Mouse (Mus musculus): Measurements from ENCODE around the gene Gars. TPM values are rescaled to one million over a fixed set of nuclear protein-coding genes. Genes with fewer than 3 reads are reported as not detected.

Gars gene
- polyA plus RNA-seq, 1 experiment from 2014 or later, result 197 TPM

DNA sequence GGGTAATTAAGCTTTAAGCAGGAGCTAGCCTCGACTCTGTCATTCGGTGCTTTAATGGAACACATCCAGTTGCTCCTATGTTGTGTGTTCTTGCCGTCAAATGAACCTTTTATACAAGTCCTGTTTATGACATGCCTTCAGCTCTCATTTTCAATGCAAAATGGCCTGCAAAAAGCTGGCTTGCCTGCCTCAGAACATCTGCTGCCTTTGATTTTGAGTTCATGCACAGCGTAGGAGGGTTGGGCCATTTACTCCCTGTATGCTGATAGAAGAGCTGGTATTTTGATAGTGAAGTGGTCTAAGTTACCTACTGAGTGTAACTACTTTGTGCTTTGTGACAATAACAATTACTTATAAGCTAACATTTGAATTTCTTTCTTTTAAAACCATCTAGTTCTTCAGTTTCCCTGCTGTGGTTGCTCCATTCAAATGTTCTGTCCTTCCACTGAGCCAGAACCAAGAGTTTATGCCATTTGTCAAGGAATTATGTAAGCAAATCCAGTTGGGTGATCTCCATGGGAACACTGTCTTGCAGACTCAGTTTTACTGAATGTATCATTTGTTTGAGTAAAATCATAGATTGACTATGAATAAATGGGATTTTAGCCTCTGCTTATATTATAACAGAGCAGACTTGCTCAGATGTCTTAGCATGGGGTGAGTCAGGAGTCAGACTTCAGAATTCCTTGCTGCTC is 38.9 kb downstream of the Gars start:
- Histone ChIP-seq H3K4me1 (replicated peaks) (no peaks in the 10 kb centered on the region), H3K4me3 (no peak overlapping the region), H3K4me2 (no peak overlapping the region), H3K27me3 (no peaks in the 10 kb centered on the region), H3K9me3 (no peaks in the 10 kb centered on the region), H3K9ac (no peak overlapping the region), H3K27ac (replicated peaks) (no peak overlapping the region), H3K36me3 (peaks cover 76% of the 10 kb centered on the region)
- 73% methylated on average over 4 of the region's 4 CpGs for WGBS
- no peak for ATAC-seq (ENCODE audit: low FRiP score, low read depth)

DNA sequence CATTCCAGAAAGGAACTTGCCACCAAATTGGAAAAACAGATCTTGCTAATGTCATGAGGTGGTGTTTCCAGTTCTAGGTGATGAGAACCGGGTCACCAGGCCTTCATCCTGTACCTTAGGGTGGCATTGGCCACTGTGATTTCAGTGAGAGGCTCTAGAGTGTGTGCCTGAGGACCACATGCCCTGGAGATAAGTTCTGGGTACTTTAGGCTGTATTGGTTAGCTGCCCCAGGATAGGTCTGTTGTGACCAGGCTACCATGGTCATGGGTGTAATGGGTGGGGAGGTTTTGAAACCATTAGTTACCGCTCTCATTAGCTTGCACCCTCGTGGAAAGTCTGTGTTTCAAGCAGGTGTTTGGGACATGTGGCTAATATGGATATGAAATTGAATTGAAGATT is 43.6 kb downstream of the Gars start:
- ATAC-seq (ENCODE audit: low FRiP score, low read depth), result no peak
- 95% methylated on average over 3 of the region's 3 CpGs for WGBS
- Histone ChIP-seq H3K4me1 (replicated peaks) (no peaks in the 10 kb centered on the region), H3K4me2 (no peak overlapping the region), H3K9me3 (no peaks in the 10 kb centered on the region), H3K4me3 (no peak overlapping the region), H3K36me3 (peaks cover 40% of the 10 kb centered on the region), H3K27me3 (no peaks in the 10 kb centered on the region), H3K9ac (no peak overlapping the region), H3K27ac (replicated peaks) (no peak overlapping the region)

DNA sequence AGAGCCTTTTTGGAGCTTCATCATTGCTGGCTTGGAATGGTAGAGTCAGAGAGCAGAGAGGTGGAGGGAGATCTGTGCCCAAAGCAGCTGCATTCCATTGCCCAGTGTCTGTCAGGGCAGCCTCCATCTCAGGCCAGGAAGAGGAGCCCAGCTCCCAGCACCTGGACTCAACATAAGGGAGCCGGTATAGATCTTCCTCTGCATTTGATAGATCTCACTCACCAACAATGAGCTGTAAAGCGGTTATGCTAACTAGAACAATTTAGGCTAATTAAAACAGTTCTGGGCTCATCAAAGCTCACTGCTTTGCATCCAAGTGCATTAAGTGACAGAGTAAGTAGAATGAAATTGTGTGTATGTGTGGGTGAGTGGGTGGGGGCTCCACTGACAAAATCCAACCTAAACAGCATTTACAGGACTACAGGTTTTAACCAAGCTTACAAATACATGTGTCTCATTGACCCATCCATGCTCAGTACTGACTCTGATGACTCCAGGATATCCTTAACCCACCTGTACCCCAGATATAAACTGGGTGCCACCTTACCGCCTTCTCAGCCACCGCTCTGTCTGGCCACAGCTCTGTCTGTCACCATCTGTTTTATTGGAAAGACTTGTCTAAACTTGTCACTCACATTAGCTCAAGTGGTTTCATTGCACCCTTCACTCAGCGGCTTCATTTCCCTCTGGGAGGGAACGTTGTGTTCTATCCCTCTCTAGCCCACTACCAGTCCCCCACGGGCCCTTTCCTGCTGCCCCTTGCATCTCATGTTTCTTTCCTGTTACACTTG is 44.6 kb downstream of the Gars start:
- Histone ChIP-seq H3K4me1 (replicated peaks) (no peaks in the 10 kb centered on the region), H3K4me3 (no peak overlapping the region), H3K9me3 (no peaks in the 10 kb centered on the region), H3K27me3 (no peaks in the 10 kb centered on the region), H3K9ac (no peak overlapping the region), H3K27ac (replicated peaks) (no peak overlapping the region), H3K36me3 (peaks cover 33% of the 10 kb centered on the region), H3K4me2 (no peak overlapping the region)
- no peak; the same call in 1 of the 2 replicates for ATAC-seq (ENCODE audit: low FRiP score, low read depth)
- WGBS, result 79% methylated on average over 7 of the region's 7 CpGs

DNA sequence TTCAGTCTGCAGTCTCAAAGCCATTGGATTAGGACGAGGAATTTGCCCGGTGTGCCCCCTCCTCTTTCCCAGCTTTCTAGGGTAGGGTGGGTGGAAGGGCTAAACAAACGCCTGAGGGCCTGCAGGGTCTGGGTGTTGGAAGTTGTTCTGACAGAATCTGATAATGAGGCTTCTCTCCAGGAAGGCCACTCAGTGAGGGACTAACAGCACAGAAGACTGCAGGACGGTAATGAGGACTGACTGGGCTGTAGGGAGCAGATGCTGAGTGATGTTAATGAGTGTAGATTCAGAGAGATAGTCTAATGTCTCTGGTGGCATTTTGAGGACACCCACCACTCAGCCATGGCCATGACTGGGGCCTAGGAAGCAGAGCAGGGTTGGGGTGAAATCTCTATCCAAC is 49.5 kb downstream of the Gars start:
- ATAC-seq (ENCODE audit: low FRiP score, low read depth), result no peak
- Histone ChIP-seq H3K9me3 (no peaks in the 10 kb centered on the region), H3K9ac (no peak overlapping the region), H3K4me2 (no peak overlapping the region), H3K36me3 (no peaks in the 10 kb centered on the region), H3K4me1 (replicated peaks) (no peaks in the 10 kb centered on the region), H3K27ac (replicated peaks) (no peak overlapping the region), H3K4me3 (no peak overlapping the region), H3K27me3 (no peaks in the 10 kb centered on the region)
- 63% methylated on average over 4 of the region's 4 CpGs for WGBS

DNA sequence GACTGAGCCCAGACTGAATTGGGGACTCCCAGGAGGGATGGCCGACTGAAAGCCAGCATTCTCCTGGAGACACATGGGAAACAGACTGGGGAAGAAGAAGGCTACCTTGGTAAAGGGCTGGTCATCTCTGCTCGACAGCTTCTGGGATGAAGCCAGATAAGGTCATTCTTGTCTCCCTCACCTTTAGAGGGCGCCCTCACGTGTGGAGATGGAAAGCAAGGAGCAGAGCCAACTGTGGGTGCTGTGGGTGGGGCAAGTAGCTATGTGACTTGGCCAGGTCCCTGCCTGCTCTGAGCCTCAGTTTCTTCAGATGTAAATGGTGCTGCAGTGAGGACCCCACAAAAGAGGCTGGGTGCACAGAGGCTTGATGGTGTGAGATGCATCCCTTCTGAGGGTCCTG is 52.8 kb downstream of the Gars start:
- Histone ChIP-seq H3K9ac (no peak overlapping the region), H3K4me1 (replicated peaks) (peaks cover 5% of the 10 kb centered on the region; the same call in 1 of the 2 replicates), H3K27ac (replicated peaks) (no peak overlapping the region), H3K36me3 (no peaks in the 10 kb centered on the region), H3K4me3 (no peak overlapping the region), H3K4me2 (no peak overlapping the region), H3K27me3 (no peaks in the 10 kb centered on the region), H3K9me3 (no peaks in the 10 kb centered on the region)
- 49% methylated on average over 4 of the region's 4 CpGs for WGBS
- ATAC-seq (ENCODE audit: low FRiP score, low read depth), result no peak

DNA sequence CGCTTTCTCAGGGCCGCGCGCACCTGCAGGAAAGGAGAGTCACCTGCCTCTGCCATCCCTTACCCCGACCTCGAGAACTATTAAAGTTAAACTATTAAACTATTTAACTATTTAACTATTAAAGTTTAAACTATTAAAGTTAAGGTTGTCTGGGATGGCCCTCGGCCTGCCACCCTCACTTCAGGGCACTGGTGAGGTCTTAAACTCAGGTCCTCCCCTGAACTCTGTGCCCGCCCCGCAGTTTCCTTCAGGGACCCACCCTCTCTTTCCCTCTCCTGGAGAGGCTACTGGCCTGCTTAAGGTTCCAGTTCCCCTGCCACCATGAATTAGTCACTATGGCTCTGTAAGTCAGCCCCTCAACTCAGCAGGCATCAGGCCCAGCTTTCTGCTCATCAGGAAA is 53.6 kb downstream of the Gars start:
- peaks cover 5% of the 10 kb centered on the region; the same call in 1 of the 2 replicates for H3K4me1 ChIP-seq (replicated peaks)
- WGBS, result 98% methylated on average over 9 of the region's 9 CpGs
- H3K4me2 ChIP-seq, result no peak overlapping the region
- H3K4me3 ChIP-seq, result no peak overlapping the region
- no peak for ATAC-seq (ENCODE audit: low FRiP score, low read depth)
- H3K27ac ChIP-seq (replicated peaks), result no peak overlapping the region
- no peaks in the 10 kb centered on the region for H3K27me3 ChIP-seq
- H3K9ac ChIP-seq, result no peak overlapping the region
- H3K36me3 ChIP-seq, result no peaks in the 10 kb centered on the region
- H3K9me3 ChIP-seq, result no peaks in the 10 kb centered on the region

DNA sequence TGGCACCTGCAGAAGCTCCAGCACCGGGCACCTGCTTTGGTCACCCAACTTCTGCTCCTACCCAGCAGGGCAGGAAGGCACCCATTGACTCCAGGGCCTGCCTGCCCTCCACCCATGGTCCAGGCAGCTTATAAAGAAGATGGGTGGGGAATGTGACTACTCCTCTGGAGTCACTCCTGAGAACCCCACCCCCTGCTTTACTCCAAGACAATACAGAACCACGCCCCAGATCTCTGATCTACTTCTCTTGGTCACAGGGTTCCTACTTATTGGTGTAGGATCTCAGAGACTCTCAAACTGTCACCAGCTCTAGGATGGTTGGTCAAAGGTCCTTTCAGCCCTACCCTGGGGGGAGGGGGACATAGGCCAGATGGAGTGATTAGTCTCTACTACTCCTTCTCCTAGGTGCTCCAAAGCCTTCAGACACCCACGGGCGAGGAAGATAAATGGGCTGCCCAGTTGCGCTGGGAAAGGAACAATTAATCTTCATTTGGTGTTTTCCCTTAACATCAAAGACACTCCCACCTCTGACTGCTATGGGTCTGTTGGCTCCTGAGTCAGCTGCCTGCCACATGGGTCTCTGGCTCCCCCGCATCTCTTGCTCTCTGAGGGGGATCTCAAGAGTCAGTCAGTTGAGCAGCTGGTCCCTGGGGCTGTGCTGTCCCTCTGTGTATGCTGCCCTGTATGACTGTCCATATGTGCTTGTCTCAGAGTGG is 55.8 kb downstream of the Gars start:
- peak; percentile 71; the same call in 1 of the 2 replicates for ATAC-seq (ENCODE audit: low FRiP score, low read depth)
- Histone ChIP-seq H3K9me3 (no peaks in the 10 kb centered on the region), H3K27me3 (no peaks in the 10 kb centered on the region), H3K27ac (replicated peaks) (no peak overlapping the region), H3K36me3 (no peaks in the 10 kb centered on the region), H3K4me3 (no peak overlapping the region), H3K9ac (no peak overlapping the region), H3K4me2 (no peak overlapping the region), H3K4me1 (replicated peaks) (peaks cover 5% of the 10 kb centered on the region; the same call in 1 of the 2 replicates)
- WGBS, result 53% methylated on average over 6 of the region's 6 CpGs

DNA sequence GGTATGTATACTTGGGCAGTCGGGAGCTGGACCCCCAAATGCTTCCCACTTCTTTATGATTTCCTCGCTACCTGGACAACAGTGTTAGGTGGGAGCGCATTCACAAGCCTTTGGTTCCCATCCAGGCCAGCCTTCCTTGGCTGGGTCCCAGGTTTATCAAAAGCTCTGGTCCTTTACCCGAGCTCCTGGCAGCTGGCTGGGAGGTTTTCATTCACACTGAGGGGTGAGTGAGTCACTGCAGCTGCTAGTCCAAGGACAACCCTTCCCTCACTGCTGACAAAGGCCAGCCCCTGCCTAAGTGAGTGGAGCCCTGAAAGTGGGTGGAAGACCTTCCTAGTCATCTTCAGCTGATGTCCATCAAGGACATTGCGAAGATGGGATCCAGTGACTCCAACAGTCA is 60.2 kb downstream of the Gars start:
- 70% methylated on average over 5 of the region's 5 CpGs for WGBS
- no peak overlapping the region for H3K27ac ChIP-seq (replicated peaks)
- no peak overlapping the region for H3K4me3 ChIP-seq
- H3K9ac ChIP-seq, result no peak overlapping the region
- no peaks in the 10 kb centered on the region for H3K27me3 ChIP-seq
- H3K9me3 ChIP-seq, result no peaks in the 10 kb centered on the region
- ATAC-seq (ENCODE audit: low FRiP score, low read depth), result no peak
- H3K36me3 ChIP-seq, result no peaks in the 10 kb centered on the region
- H3K4me1 ChIP-seq (replicated peaks), result peaks cover 5% of the 10 kb centered on the region; the same call in 1 of the 2 replicates
- H3K4me2 ChIP-seq, result no peak overlapping the region

DNA sequence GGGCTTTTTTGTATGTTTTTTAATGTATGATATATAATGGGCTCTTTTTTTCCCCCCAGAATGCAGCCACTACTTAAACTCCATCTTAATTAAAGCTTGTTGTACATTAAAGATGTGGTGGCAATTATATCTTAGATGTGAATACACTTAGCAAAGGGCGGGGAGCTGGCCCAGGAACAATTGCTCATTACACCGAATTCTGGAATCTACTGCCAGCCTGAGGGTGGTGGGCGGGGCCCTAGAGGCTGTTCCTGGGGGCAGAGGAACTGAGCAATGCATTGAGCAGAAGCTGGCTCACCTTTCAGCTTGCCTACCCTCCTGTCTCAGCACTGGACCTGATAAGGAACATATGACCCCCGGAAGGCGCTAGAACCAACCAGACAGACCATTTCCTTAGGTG is 60.8 kb downstream of the Gars start:
- H3K4me2 ChIP-seq, result no peak overlapping the region
- H3K36me3 ChIP-seq, result no peaks in the 10 kb centered on the region
- no peak for ATAC-seq (ENCODE audit: low FRiP score, low read depth)
- 84% methylated on average over 5 of the region's 5 CpGs for WGBS
- H3K4me3 ChIP-seq, result no peak overlapping the region
- no peak overlapping the region for H3K27ac ChIP-seq (replicated peaks)
- H3K27me3 ChIP-seq, result no peaks in the 10 kb centered on the region
- H3K9me3 ChIP-seq, result no peaks in the 10 kb centered on the region
- H3K9ac ChIP-seq, result no peak overlapping the region
- H3K4me1 ChIP-seq (replicated peaks), result peaks cover 4% of the 10 kb centered on the region; the same call in 1 of the 2 replicates

DNA sequence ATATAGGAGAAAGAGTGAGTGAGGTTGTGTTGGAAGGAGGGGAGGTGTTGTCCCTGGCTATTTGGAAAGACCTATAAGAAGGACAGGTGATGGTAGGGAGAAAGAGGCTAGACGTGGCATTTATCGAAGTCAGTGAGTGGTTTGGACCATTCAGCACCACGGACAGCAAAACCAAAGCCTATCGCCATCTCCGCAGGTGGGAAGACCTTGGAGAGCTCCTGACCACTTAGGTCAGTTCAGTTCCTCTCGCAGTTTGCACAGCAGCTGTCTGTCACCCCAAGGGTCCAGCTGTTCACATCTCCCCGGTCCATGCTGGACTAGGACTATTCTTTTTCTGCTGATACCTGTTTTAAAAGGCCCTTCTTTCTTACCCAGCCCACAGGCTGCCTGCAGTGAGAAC is 70.6 kb downstream of the Gars start:
- Histone ChIP-seq H3K4me1 (replicated peaks) (no peaks in the 10 kb centered on the region), H3K9ac (no peak overlapping the region), H3K36me3 (no peaks in the 10 kb centered on the region), H3K27me3 (no peaks in the 10 kb centered on the region; the same call in 1 of the 2 replicates), H3K4me3 (no peak overlapping the region), H3K27ac (replicated peaks) (no peak overlapping the region), H3K4me2 (no peak overlapping the region), H3K9me3 (no peaks in the 10 kb centered on the region)
- 18% methylated on average over 7 of the region's 7 CpGs for WGBS
- ATAC-seq (ENCODE audit: low FRiP score, low read depth), result no peak

DNA sequence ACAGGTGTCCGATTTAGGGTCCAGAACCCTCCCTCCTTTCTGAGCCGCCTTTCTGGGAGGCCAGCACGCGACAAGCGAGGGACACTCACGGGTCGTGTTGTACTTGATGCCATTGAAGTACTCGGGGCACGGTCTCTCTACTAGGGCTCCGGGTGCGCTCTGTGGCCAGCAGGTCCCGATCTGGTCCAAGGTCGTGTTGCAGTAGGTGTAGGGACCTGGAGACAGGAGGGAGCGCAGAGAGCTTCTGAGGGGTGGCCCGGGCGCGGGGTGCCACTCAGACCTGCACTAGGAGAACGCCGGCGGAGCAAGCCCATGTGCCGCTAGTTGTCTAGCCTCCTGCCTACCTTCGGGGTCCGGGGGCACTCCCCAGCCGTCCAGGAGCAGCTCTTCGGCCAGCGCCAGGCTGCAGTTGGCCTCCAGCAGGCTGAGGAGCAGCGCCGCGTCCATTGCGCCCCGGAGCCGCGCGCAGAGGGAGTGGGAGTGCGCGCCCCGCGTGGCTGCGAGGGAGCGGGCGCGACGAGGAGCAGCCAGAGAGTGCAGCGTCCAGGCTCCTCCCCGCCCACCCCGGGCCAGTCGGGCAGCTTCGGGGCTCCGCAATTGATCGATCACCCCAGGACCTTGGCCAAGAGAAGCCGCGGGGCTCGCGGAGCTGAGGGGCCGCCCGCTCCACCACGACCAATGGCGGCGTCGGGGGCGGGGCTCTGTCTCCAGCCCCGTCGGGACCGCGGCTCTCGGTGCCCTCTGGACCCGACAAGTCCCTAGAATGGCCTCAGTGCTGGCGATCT is 79.7 kb downstream of the Gars start:
- H3K27me3 ChIP-seq, result peaks cover 55% of the 10 kb centered on the region
- ATAC-seq (ENCODE audit: low FRiP score, low read depth), result peak; percentile 64

More for the DNA sequence above, 79.7 kb downstream of the Gars start:
- Histone ChIP-seq H3K4me3 (peak overlapping the region; percentile 56), H3K4me2 (peak overlapping the region; percentile 86), H3K36me3 (no peaks in the 10 kb centered on the region), H3K9me3 (no peaks in the 10 kb centered on the region), H3K4me1 (replicated peaks) (peaks cover 22% of the 10 kb centered on the region), H3K9ac (peak overlapping the region; percentile 42), H3K27ac (replicated peaks) (no peak overlapping the region)
- under 1% methylated on average over 68 of the region's 68 CpGs for WGBS

Measured in hindbrain, embryonic 15.5 days (tissue).